Mouse (Mus musculus) liver, embryonic 12.5 days (tissue): ENCODE data around the gene Ndufc2. TPM values are rescaled to one million over a fixed set of nuclear protein-coding genes. Genes with fewer than 3 reads are reported as not detected.
A peak's percentile ranks its signal among the peaks of the same experiment; 100 is the strongest.

Experiments used
- ATAC-seq: fragments of 200-750 bp; cut with Nextera tagmentation; 2 replicates; pipeline ENCODE4 v1.8.0; 2017; ENCODE audit warnings: moderate number of reproducible peaks, mild to moderate bottlenecking, moderate library complexity
- H3K27ac ChIP-seq: fragments of 300-500 bp; sonication (generic); 2 replicates; pipeline ENCODE4 v1.5.1; 2016; ENCODE audit warnings: mild to moderate bottlenecking
- H3K27me3 ChIP-seq: fragments of 300-500 bp; sonication (generic); replicated peaks from 2 replicates; pipeline ENCODE4 v1.6.1; 2016; ENCODE audit warnings: mild to moderate bottlenecking, moderate library complexity
- H3K36me3 ChIP-seq: fragments of 300-500 bp; sonication (generic); 2 replicates; pipeline ENCODE4 v1.6.1; 2016; ENCODE audit warnings: mild to moderate bottlenecking, moderate library complexity
- H3K4me1 ChIP-seq: fragments of 300-500 bp; sonication (generic); 2 replicates; pipeline ENCODE4 v1.6.1; 2016
- H3K4me2 ChIP-seq: fragments of 300-500 bp; sonication (generic); 2 replicates; pipeline ENCODE4 v1.6.1; 2016; ENCODE audit warnings: mild to moderate bottlenecking, moderate library complexity
- H3K4me3 ChIP-seq: fragments of 300-500 bp; sonication (generic); 2 replicates; pipeline ENCODE4 v1.5.1; 2016; ENCODE audit warnings: mild to moderate bottlenecking, moderate library complexity
- H3K9ac ChIP-seq: fragments of 300-500 bp; sonication (generic); 2 replicates; pipeline ENCODE4 v1.6.1; 2016; ENCODE audit warnings: mild to moderate bottlenecking, moderate library complexity
- H3K9me3 ChIP-seq: fragments of 300-500 bp; sonication (generic); replicated peaks from 2 replicates; pipeline ENCODE4 v1.6.1; 2016; ENCODE audit warnings: mild to moderate bottlenecking, moderate library complexity
- WGBS: fragments of 180-500 bp; shearing (Covaris S2); methylation state at CpG from one replicate; pipeline ENCODE4 v1.1.7; 2016; ENCODE audit not compliant: insufficient replicate concordance; 5-methylcytosine and 5-hydroxymethylcytosine counted together
- polyA plus RNA-seq: library from polyadenylated mRNA; unstranded; fragments of >200 nt; fragmentation: Nextera tagmentation; extraction: Ambion mirVana; gene quantifications from 2 replicates; pipeline ENCODE4 v1.2.1, GENCODE M21; 2016

The Ndufc2 gene
- 249 and 261 TPM in 2 replicates for polyA plus RNA-seq

- WGBS = under 1% methylated on average over 54 of the region's 54 CpGs
- Histone ChIP-seq H3K36me3 (peaks cover 26% of the 10 kb centered on the region), H3K4me2 (peak within 1 kb of the TSS; percentile 88)
Observed at GRCm38 (mm10) chr7:97399960-97400715, at the start of gene Ndufc2. Gene Ndufc2 (plus strand): TSS chr7:97400003.

GRCm38 (mm10) chr7:97350891-97351290, 48.9 kb upstream of the Ndufc2 start:
- Histone ChIP-seq H3K4me2 (no peak overlapping the region), H3K27ac (no peak overlapping the region), H3K9ac (no peak overlapping the region), H3K4me1 (peaks cover 20% of the 10 kb centered on the region), H3K4me3 (no peak overlapping the region), H3K36me3 (no peaks in the 10 kb centered on the region), H3K9me3 (no peaks in the 10 kb centered on the region), H3K27me3 (peaks cover 16% of the 10 kb centered on the region)
- WGBS = 75% methylated on average over 5 of the region's 5 CpGs
- no peak for ATAC-seq

More at GRCm38 (mm10) chr7:97399960-97400715, at the start of gene Ndufc2:
- Histone ChIP-seq H3K4me1 (peaks cover 28% of the 10 kb centered on the region), H3K27ac (peak within 1 kb of the TSS; percentile 80), H3K27me3 (no peaks in the 10 kb centered on the region), H3K9me3 (no peaks in the 10 kb centered on the region; the same call in 1 of the 2 replicates), H3K4me3 (peak within 1 kb of the TSS; percentile 90), H3K9ac (peak within 1 kb of the TSS; percentile 93)
- ATAC-seq = peak; percentile 89

DNA sequence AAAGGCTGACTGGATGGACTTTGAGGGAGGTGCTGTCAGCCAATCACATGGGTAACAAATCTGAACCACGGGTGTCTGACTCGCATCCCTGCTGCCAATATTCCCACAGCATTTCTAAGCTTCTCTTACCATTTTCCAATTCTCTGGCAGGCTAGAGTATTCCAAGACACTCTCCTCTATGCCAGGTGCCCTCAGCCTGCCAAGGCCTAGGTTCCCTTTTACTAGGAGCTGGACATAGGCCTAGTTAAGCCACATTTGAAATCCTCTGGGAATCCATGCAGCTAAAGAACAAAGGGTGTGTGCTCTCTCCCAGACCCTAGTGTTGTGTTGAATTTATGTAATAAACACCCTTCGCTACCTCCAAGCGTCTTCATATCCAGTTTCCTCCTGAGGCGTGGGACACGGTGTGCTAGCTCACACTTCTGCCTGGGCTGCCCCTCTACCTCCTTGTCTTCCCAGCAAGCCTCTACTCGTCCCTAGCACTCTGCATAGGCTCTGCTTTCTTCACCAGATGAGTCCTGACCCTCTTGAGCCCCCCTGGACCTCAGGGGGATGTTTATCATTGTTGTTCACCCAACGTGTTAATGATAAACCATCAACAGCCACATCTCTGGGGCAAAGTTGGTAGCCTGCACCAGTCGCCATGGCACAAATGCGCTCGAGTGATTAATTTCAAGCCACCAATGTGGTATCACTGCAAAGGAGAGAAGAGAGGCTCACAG, 47.9 kb upstream of the Ndufc2 start:
- WGBS = 79% methylated on average over 11 of the region's 11 CpGs
- Histone ChIP-seq H3K36me3 (no peaks in the 10 kb centered on the region), H3K9ac (no peak overlapping the region), H3K9me3 (no peaks in the 10 kb centered on the region), H3K4me1 (peaks cover 11% of the 10 kb centered on the region), H3K4me3 (no peak overlapping the region), H3K27ac (no peak overlapping the region), H3K4me2 (no peak overlapping the region), H3K27me3 (peaks cover 21% of the 10 kb centered on the region)
- ATAC-seq = no peak

DNA sequence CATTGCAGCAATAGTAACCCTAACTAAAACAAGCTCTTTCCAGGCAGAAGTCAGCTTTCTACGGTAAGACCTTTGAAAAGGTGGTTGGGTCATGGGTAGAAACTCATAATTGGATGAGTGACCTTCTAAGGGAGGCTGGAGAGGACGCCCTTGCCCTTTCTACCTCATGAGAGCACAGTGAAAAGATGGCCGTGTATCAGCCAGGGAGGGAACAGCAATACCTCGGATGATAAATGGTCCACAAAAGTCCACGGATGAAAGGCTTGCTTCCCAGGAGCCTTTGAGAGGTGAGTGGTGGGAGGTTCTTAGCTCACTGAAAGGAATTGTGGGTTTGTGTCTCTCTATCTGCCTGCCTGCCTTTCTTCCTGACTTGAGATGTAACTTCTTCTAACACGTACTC, 46.4 kb upstream of the Ndufc2 start:
- Histone ChIP-seq H3K4me2 (no peak overlapping the region), H3K27ac (no peak overlapping the region), H3K27me3 (peaks cover 14% of the 10 kb centered on the region), H3K36me3 (no peaks in the 10 kb centered on the region), H3K9ac (no peak overlapping the region), H3K9me3 (no peaks in the 10 kb centered on the region), H3K4me1 (peaks cover 7% of the 10 kb centered on the region), H3K4me3 (no peak overlapping the region)
- WGBS = 71% methylated on average over 6 of the region's 6 CpGs
- ATAC-seq = no peak

- ATAC-seq = no peak
- Histone ChIP-seq H3K27ac (no peak overlapping the region), H3K36me3 (no peaks in the 10 kb centered on the region), H3K4me3 (no peak overlapping the region), H3K9ac (no peak overlapping the region), H3K4me2 (no peak overlapping the region), H3K9me3 (no peaks in the 10 kb centered on the region), H3K27me3 (peaks cover 11% of the 10 kb centered on the region; the same call in 1 of the 2 replicates), H3K4me1 (peaks cover 7% of the 10 kb centered on the region)
- WGBS = 35% methylated on average over 13 of the region's 13 CpGs
Observed at GRCm38 (mm10) chr7:97355068-97355841, 44.5 kb upstream of the Ndufc2 start.

GRCm38 (mm10) chr7:97356253-97356652, 43.5 kb upstream of the Ndufc2 start:
- Histone ChIP-seq H3K36me3 (no peaks in the 10 kb centered on the region), H3K9me3 (no peaks in the 10 kb centered on the region), H3K27me3 (peaks cover 19% of the 10 kb centered on the region), H3K4me1 (peaks cover 7% of the 10 kb centered on the region), H3K27ac (no peak overlapping the region), H3K4me2 (no peak overlapping the region), H3K9ac (no peak overlapping the region), H3K4me3 (no peak overlapping the region)
- WGBS = 61% methylated on average over 5 of the region's 5 CpGs
- no peak for ATAC-seq

- peaks cover 7% of the 10 kb centered on the region for H3K4me1 ChIP-seq
- WGBS = 62% methylated on average over 5 of the region's 5 CpGs
- no peak for ATAC-seq
Observed at GRCm38 (mm10) chr7:97356875-97357276, 42.9 kb upstream of the Ndufc2 start.

GRCm38 (mm10) chr7:97357840-97358239, 42.0 kb upstream of the Ndufc2 start:
- no peak overlapping the region for H3K4me2 ChIP-seq
- 59% methylated on average over 3 of the region's 3 CpGs for WGBS
- H3K27ac ChIP-seq = no peak overlapping the region
- ATAC-seq = no peak
- H3K27me3 ChIP-seq = peaks cover 20% of the 10 kb centered on the region
- H3K9me3 ChIP-seq = 0 out of 2 replicates have a peak, but pooled peaks cover 2% of the 10 kb centered on the region
- no peaks in the 10 kb centered on the region for H3K36me3 ChIP-seq
- no peak overlapping the region for H3K9ac ChIP-seq
- peaks cover 7% of the 10 kb centered on the region for H3K4me1 ChIP-seq
- no peak overlapping the region for H3K4me3 ChIP-seq

More at GRCm38 (mm10) chr7:97356875-97357276, 42.9 kb upstream of the Ndufc2 start:
- Histone ChIP-seq H3K9me3 (0 out of 2 replicates have a peak, but pooled peaks cover 2% of the 10 kb centered on the region), H3K4me3 (no peak overlapping the region), H3K4me2 (no peak overlapping the region), H3K27ac (no peak overlapping the region), H3K27me3 (peaks cover 20% of the 10 kb centered on the region), H3K9ac (no peak overlapping the region), H3K36me3 (no peaks in the 10 kb centered on the region)

DNA sequence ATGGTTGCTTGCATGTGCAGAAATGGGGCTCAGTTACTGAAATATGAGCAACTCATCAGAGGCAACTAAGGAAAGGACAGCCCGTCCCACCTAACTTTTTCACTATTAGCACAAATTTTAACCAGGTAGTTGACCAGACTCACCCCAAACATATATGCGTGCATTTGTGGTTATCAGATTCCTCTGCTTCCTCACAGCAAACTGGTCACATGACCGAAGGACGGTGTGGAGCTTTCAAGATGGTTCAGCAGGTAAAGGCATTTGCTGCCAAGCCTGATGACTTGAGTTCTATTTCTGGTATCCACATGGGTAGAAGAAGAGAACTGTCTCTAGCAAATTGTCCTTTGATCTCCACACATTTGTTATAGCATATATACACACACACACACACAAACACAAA, 41.5 kb upstream of the Ndufc2 start:
- no peak overlapping the region for H3K4me3 ChIP-seq
- peaks cover 20% of the 10 kb centered on the region for H3K27me3 ChIP-seq
- 47% methylated on average over 4 of the region's 4 CpGs for WGBS
- H3K9ac ChIP-seq = no peak overlapping the region
- 0 out of 2 replicates have a peak, but pooled peaks cover 2% of the 10 kb centered on the region for H3K9me3 ChIP-seq
- H3K36me3 ChIP-seq = no peaks in the 10 kb centered on the region
- H3K4me1 ChIP-seq = peaks cover 7% of the 10 kb centered on the region
- ATAC-seq = no peak
- H3K4me2 ChIP-seq = no peak overlapping the region
- H3K27ac ChIP-seq = no peak overlapping the region

DNA sequence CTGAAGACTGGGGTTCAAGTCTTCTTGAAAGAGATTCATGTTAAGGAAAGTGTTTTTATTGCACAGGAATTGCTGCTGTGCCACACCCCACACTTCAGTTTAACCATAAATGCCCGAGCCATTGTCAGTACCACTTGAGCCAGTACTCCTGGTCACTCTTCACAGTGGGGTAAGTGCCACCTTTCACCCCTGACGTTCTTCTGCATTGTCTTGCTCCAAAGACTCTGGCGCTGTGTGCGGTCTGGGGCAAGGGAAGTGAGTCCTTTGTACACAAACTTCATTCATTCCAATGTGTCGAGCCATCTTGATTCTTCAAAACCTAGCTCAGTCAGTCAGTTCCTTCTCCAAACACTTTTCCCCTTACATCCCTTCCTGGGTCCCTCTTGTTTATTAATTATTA, 39.6 kb upstream of the Ndufc2 start:
- Histone ChIP-seq H3K36me3 (no peaks in the 10 kb centered on the region), H3K4me3 (no peak overlapping the region), H3K9me3 (0 out of 2 replicates have a peak, but pooled peaks cover 2% of the 10 kb centered on the region), H3K27me3 (peaks cover 16% of the 10 kb centered on the region), H3K9ac (no peak overlapping the region), H3K4me2 (no peak overlapping the region), H3K4me1 (peaks cover 7% of the 10 kb centered on the region), H3K27ac (no peak overlapping the region)
- 62% methylated on average over 5 of the region's 5 CpGs for WGBS
- ATAC-seq = no peak

- Histone ChIP-seq H3K27ac (no peak overlapping the region), H3K4me3 (no peak overlapping the region), H3K4me1 (0 out of 2 replicates have a peak, but pooled peaks cover under 1% of the 10 kb centered on the region), H3K4me2 (no peak overlapping the region), H3K9ac (no peak overlapping the region), H3K9me3 (0 out of 2 replicates have a peak, but pooled peaks cover 2% of the 10 kb centered on the region), H3K36me3 (no peaks in the 10 kb centered on the region), H3K27me3 (peaks cover 13% of the 10 kb centered on the region)
- WGBS = 48% methylated on average over 3 of the region's 3 CpGs
- ATAC-seq = no peak
Observed at GRCm38 (mm10) chr7:97360955-97361354, 38.8 kb upstream of the Ndufc2 start.
